Mouse (Mus musculus): ENCODE measurements around the gene Rsl24d1. TPM values are rescaled to one million over a fixed set of nuclear protein-coding genes. Genes with fewer than 3 reads are reported as not detected.
"Not testable (repeated sequence)": the region's sequence is repeated elsewhere in the genome, so short reads cannot be mapped to it uniquely, and the experiment has no call there.

Gene Rsl24d1
- polyA plus RNA-seq, 1 experiment: 25.8 TPM

DNA sequence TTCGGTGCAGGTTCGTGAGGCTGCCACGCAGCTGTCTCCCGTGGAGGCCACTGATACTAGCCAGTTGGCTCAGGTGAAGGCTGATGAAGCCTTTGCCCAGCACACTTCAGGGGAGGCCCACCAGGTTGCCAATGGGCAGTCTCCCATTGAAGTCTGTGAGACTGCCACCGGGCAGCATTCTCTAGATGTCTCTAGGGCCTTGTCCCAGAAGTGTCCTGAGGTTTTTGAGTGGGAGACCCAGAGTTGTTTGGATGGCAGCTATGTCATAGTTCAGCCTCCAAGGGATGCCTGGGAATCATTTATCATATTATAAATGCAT lies 9.4 kb upstream of the Rsl24d1 start:
- Histone ChIP-seq H3K4me1 (replicated peaks; ENCODE audit: control insufficient read depth, insufficient read depth, low read length) (peaks cover 4% of the 10 kb centered on the region; the same call in 1 of the 2 replicates), H3K4me3 (ENCODE audit: control insufficient read depth, insufficient read depth, low read length) (no peak overlapping the region)
- WGBS: 64% methylated on average over 5 of the region's 5 CpGs

DNA sequence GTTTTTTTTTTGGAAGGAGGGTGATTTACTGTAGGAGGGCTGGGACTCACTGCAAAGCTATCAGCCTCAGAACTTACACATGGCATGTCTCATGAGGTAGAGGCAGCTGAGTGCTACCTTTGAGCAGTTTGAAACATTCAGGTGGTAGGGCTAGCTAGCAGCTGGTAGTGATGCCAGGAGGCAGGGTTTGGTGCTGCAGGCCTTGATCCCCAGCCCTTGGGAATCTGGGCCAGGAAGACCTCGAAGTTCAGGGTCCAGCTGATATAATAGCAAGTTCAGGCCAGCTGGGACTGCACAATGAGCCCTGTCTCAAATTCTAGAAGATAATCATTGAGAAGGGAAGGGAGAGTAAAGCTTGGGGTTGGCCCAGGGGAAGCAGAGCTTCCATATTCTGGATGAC lies 8.1 kb upstream of the Rsl24d1 start:
- Histone ChIP-seq H3K27ac (ENCODE audit: control insufficient read depth, insufficient read depth, low read length) (no peak overlapping the region), H3K36me3 (ENCODE audit: control insufficient read depth, insufficient read depth, low read length) (no peaks in the 10 kb centered on the region), H3K4me1 (replicated peaks; ENCODE audit: control insufficient read depth, insufficient read depth, low read length) (peaks cover 4% of the 10 kb centered on the region; the same call in 1 of the 2 replicates), H3K27me3 (ENCODE audit: control insufficient read depth, insufficient read depth, low read length) (no peaks in the 10 kb centered on the region; the same call in 1 of the 2 replicates), H3K4me3 (ENCODE audit: control insufficient read depth, insufficient read depth, low read length) (no peak overlapping the region)
- 75% methylated on average over 1 of the region's 1 CpGs for whole genome bisulfite sequencing
- TF ChIP-seq CTCF (IDR thresholded peaks at IDR 0.05; ENCODE audit: borderline replicate concordance, control insufficient read depth, extremely low read depth, insufficient read depth, low read length, poor library complexity) (no peak), POLR2A (IDR thresholded peaks at IDR 0.05; ENCODE audit: control insufficient read depth, extremely low read depth, insufficient read depth, low read length, poor library complexity) (no peak)
- no peak for DNase-seq

More for the DNA sequence above, 9.4 kb upstream of the Rsl24d1 start:
- TF ChIP-seq CTCF (IDR thresholded peaks at IDR 0.05; ENCODE audit: borderline replicate concordance, control insufficient read depth, extremely low read depth, insufficient read depth, low read length, poor library complexity) (no peak), POLR2A (IDR thresholded peaks at IDR 0.05; ENCODE audit: control insufficient read depth, extremely low read depth, insufficient read depth, low read length, poor library complexity) (no peak)
- no peak for DNase-seq
- Histone ChIP-seq H3K36me3 (ENCODE audit: control insufficient read depth, insufficient read depth, low read length) (no peaks in the 10 kb centered on the region), H3K27ac (ENCODE audit: control insufficient read depth, insufficient read depth, low read length) (no peak overlapping the region), H3K27me3 (ENCODE audit: control insufficient read depth, insufficient read depth, low read length) (no peaks in the 10 kb centered on the region; the same call in 1 of the 2 replicates)

DNA sequence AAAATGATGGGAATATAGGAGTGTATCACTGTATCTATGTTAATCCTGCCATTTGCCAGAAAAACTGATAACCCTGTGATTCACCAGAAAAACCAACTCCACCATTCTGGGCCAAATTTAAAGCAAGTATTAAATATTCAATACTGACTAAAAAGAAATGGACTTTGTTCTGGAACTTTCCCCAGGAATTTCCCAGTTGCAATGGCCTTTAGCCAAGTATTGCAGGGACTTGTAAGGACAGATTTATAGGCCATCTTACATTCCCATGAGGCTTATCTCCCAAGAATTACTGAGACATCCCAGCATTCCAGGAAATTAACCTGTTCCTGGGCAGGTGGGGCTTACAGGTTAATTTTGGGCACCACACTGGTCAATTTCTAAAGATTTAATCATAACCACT lies 7.5 kb upstream of the Rsl24d1 start:
- TF ChIP-seq CTCF (IDR thresholded peaks at IDR 0.05; ENCODE audit: borderline replicate concordance, control insufficient read depth, extremely low read depth, insufficient read depth, low read length, poor library complexity): no peak
- Histone ChIP-seq H3K36me3 (ENCODE audit: control insufficient read depth, insufficient read depth, low read length) (no peaks in the 10 kb centered on the region), H3K27ac (ENCODE audit: control insufficient read depth, insufficient read depth, low read length) (no peak overlapping the region), H3K4me3 (ENCODE audit: control insufficient read depth, insufficient read depth, low read length) (no peak overlapping the region), H3K27me3 (ENCODE audit: control insufficient read depth, insufficient read depth, low read length) (no peaks in the 10 kb centered on the region; the same call in 1 of the 2 replicates), H3K4me1 (replicated peaks; ENCODE audit: control insufficient read depth, insufficient read depth, low read length) (peaks cover 4% of the 10 kb centered on the region; the same call in 1 of the 2 replicates)
- no peak for DNase-seq

DNA sequence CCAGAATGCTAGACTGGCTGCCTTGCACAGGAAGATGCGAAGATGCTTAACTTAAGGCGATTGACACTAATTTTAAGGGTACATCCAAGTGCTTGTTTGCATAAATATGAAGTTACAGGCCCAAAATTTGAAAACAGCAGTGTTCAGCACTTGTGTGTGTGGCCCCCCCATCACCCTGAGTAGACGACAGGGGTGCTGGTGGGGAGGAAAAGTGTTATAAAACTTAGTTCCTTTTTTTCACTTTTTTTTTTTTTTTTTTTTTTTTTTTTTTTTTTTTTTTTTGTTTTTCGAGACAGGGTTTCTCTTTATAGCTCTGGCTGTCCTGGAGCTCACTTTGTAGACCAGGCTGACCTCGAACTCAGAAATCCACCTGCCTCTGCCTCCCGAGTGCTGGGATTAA lies 3.5 kb downstream of the Rsl24d1 start:
- not testable (repeated sequence) for H3K4me3 ChIP-seq (ENCODE audit: control insufficient read depth, insufficient read depth, low read length); H3K27me3 ChIP-seq (ENCODE audit: control insufficient read depth, insufficient read depth, low read length); H3K27ac ChIP-seq (ENCODE audit: control insufficient read depth, insufficient read depth, low read length); H3K4me1 ChIP-seq (replicated peaks; ENCODE audit: control insufficient read depth, insufficient read depth, low read length); DNase-seq
- H3K36me3 ChIP-seq (ENCODE audit: control insufficient read depth, insufficient read depth, low read length): peaks cover 41% of the 10 kb centered on the region
- 61% methylated on average over 5 of the region's 6 CpGs for WGBS

DNA sequence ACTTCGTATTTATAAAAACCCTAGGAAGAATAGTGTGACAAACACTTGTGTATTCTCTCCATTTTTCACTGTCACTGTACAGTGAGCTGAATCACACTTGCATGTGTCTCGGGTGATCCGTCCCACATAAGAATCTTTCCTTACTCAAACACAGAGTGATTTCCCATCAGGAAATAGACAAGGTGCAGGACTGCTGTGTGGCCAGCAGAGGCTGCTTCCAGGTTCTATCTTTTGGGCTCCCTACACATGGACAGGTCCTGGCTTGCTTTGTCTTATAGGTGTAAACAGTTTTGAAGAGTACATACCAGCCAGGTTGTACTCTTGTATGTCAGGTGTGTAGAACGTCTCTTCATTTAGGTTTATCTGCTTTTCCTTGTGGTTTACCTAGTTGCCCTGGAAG lies 4.8 kb downstream of the Rsl24d1 start:
- no peak overlapping the region for H3K27ac ChIP-seq (ENCODE audit: control insufficient read depth, insufficient read depth, low read length)
- TF ChIP-seq POLR2A (IDR thresholded peaks at IDR 0.05; ENCODE audit: control insufficient read depth, extremely low read depth, insufficient read depth, low read length, poor library complexity) (no peak), CTCF (IDR thresholded peaks at IDR 0.05; ENCODE audit: borderline replicate concordance, control insufficient read depth, extremely low read depth, insufficient read depth, low read length, poor library complexity) (no peak)
- H3K4me1 ChIP-seq (replicated peaks; ENCODE audit: control insufficient read depth, insufficient read depth, low read length): peaks cover 5% of the 10 kb centered on the region
- H3K27me3 ChIP-seq (ENCODE audit: control insufficient read depth, insufficient read depth, low read length): no peaks in the 10 kb centered on the region
- DNase-seq: no peak
- WGBS: 93% methylated on average over 4 of the region's 4 CpGs
- peaks cover 44% of the 10 kb centered on the region for H3K36me3 ChIP-seq (ENCODE audit: control insufficient read depth, insufficient read depth, low read length)
- H3K4me3 ChIP-seq (ENCODE audit: control insufficient read depth, insufficient read depth, low read length): no peak overlapping the region

DNA sequence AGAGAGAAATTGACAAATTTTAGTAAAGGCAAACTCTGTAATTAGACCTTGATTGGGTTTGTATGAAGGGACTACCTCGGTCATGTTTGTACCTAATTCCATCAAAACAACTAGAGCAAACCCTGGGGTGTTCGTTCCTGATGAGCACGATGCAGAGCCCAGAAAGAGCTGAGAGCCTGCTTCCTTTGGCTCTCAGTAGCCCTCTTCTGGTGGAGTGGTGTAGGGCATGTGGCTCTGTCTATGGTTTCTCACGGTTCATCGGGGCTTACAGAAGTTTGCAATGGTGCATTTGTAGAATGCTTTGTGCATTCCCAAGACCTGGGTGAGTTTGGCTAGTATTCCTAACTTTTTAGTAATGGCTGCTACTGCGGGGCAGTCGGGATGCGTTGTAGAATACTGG lies 8.5 kb downstream of the Rsl24d1 start:
- 60% methylated on average over 8 of the region's 8 CpGs for WGBS
- Histone ChIP-seq H3K27ac (ENCODE audit: control insufficient read depth, insufficient read depth, low read length) (no peak overlapping the region), H3K4me1 (replicated peaks; ENCODE audit: control insufficient read depth, insufficient read depth, low read length) (no peaks in the 10 kb centered on the region), H3K27me3 (ENCODE audit: control insufficient read depth, insufficient read depth, low read length) (no peaks in the 10 kb centered on the region), H3K36me3 (ENCODE audit: control insufficient read depth, insufficient read depth, low read length) (peaks cover 58% of the 10 kb centered on the region), H3K4me3 (ENCODE audit: control insufficient read depth, insufficient read depth, low read length) (no peak overlapping the region)
- DNase-seq: peak; percentile 22
- no peak for TF ChIP-seq CTCF (IDR thresholded peaks at IDR 0.05; ENCODE audit: borderline replicate concordance, control insufficient read depth, extremely low read depth, insufficient read depth, low read length, poor library complexity)
- no peak for TF ChIP-seq POLR2A (IDR thresholded peaks at IDR 0.05; ENCODE audit: control insufficient read depth, extremely low read depth, insufficient read depth, low read length, poor library complexity)

DNA sequence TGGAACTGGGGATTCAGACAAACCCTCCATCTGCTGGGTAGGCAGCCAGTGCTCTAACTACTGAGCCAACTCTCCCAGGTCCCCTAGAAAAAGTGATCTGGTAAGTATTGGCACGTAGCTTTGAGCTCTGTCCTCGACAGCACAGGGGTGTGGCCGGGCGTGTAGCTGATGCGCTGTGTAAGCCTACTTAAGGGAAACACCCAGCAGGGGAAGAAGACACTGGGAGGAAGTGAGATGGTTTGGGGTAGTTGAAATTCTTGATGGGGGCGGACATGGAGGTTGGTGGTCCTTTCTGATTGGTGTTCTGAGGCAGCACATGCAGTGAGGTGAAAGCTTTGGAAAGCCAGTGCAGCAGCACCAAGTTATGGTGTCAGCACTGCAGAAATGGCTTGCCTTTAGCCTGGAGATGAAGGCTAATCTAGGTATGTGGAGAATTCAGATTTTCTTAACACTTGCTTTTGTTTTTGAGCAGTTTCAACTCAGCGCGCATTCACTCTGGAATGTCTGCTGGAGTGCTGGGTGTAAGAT lies 11.9 kb downstream of the Rsl24d1 start:
- DNase-seq: no peak
- no peaks in the 10 kb centered on the region for H3K27me3 ChIP-seq (ENCODE audit: control insufficient read depth, insufficient read depth, low read length)
- 93% methylated on average over 8 of the region's 8 CpGs for WGBS

More for the DNA sequence above, 11.9 kb downstream of the Rsl24d1 start:
- no peak overlapping the region for H3K4me3 ChIP-seq (ENCODE audit: control insufficient read depth, insufficient read depth, low read length)
- H3K27ac ChIP-seq (ENCODE audit: control insufficient read depth, insufficient read depth, low read length): no peak overlapping the region
- H3K36me3 ChIP-seq (ENCODE audit: control insufficient read depth, insufficient read depth, low read length): peaks cover 49% of the 10 kb centered on the region
- H3K4me1 ChIP-seq (replicated peaks; ENCODE audit: control insufficient read depth, insufficient read depth, low read length): no peaks in the 10 kb centered on the region
- TF ChIP-seq CTCF (IDR thresholded peaks at IDR 0.05; ENCODE audit: borderline replicate concordance, control insufficient read depth, extremely low read depth, insufficient read depth, low read length, poor library complexity) (no peak), POLR2A (IDR thresholded peaks at IDR 0.05; ENCODE audit: control insufficient read depth, extremely low read depth, insufficient read depth, low read length, poor library complexity) (no peak)
